Mouse (Mus musculus) liver, embryonic 14.5 days (tissue): Measurements from ENCODE around the gene Snx17. TPM values are rescaled to one million over a fixed set of nuclear protein-coding genes. Genes with fewer than 3 reads are reported as not detected.

ENCODE experiments used
- ATAC-seq: fragments of 200-750 bp; cut with Nextera tagmentation; 2 replicates; pipeline ENCODE4 v1.8.0; 2017; ENCODE audit warnings: moderate number of reproducible peaks, mild to moderate bottlenecking, moderate library complexity; ENCODE audit not compliant: insufficient read depth
- DNase-seq, 3 experiments: peaks; one replicate each; pipeline ENCODE4 v3.0.0-alpha.2; 2012 to 2013; ENCODE audit warnings: low read depth in 3 of 3, low spot score in 3 of 3
- H3K27ac ChIP-seq: fragments of 300-500 bp; sonication (generic); 2 replicates; pipeline ENCODE4 v1.5.1; 2014; ENCODE audit warnings: moderate library complexity, mild to moderate bottlenecking, control low read depth, inconsistent platforms
- H3K27me3 ChIP-seq: fragments of 300-500 bp; sonication (generic); 2 replicates; pipeline ENCODE4 v1.6.1; 2014; ENCODE audit warnings: mild to moderate bottlenecking, low read length, moderate library complexity; ENCODE audit not compliant: control insufficient read depth, insufficient read depth
- H3K36me3 ChIP-seq: fragments of 300-500 bp; sonication (generic); replicated peaks from 2 replicates; pipeline ENCODE4 v1.6.1; 2014; ENCODE audit warnings: low read depth; ENCODE audit not compliant: control insufficient read depth, insufficient read depth
- H3K4me1 ChIP-seq, 2 experiments: fragments of 200-500 bp in 1 of 2; fragments of 300-500 bp in 1 of 2; sonication (generic) in 1 of 2; replicated peaks; 2 replicates each; pipeline ENCODE4 v1.6.1; 2012 to 2014; ENCODE audit warnings: antibody characterized with exemption in 1 of 2, inconsistent platforms in 1 of 2, low read length in 1 of 2; ENCODE audit not compliant: control insufficient read depth in 2 of 2, insufficient read depth in 2 of 2
- H3K4me2 ChIP-seq: fragments of 300-500 bp; sonication (generic); 2 replicates; pipeline ENCODE4 v1.6.1; 2014; ENCODE audit warnings: low read depth, mild to moderate bottlenecking, control low read depth, moderate library complexity
- H3K4me3 ChIP-seq, 2 experiments: fragments of 200-500 bp in 1 of 2; fragments of 300-500 bp in 1 of 2; sonication (generic) in 1 of 2; 2 replicates each; pipeline ENCODE4 v1.5.1; 2012 to 2014; ENCODE audit warnings: low read depth in 2 of 2, low read length in 2 of 2, mild to moderate bottlenecking in 2 of 2, control low read depth in 1 of 2, inconsistent platforms in 1 of 2, moderate library complexity in 1 of 2; ENCODE audit not compliant: insufficient read depth in 1 of 2
- H3K9ac ChIP-seq: fragments of 300-500 bp; sonication (generic); replicated peaks from 2 replicates; pipeline ENCODE4 v1.6.1; 2014; ENCODE audit warnings: mild to moderate bottlenecking, control low read depth, moderate library complexity
- H3K9me3 ChIP-seq: fragments of 300-500 bp; sonication (generic); 2 replicates; pipeline ENCODE4 v1.6.1; 2016; ENCODE audit warnings: low read length, mixed read lengths; ENCODE audit not compliant: control insufficient read depth
- CTCF ChIP-seq: IDR thresholded peaks from 2 replicates; pipeline ENCODE4 v1.5.1; 2016; ENCODE audit warnings: antibody characterized with exemption, low read depth, control low read depth
- EP300 ChIP-seq: IDR thresholded peaks from 2 replicates; pipeline ENCODE4 v1.6.1; 2016; ENCODE audit warnings: antibody characterized with exemption, low read depth
- WGBS: fragments of 180-500 bp; shearing (Covaris S2); extraction: QIAGEN DNeasy Blood & Tissue Kit; methylation state at CpG from one replicate; pipeline ENCODE4 v1.1.7; 2014; ENCODE audit not compliant: insufficient replicate concordance; 5-methylcytosine and 5-hydroxymethylcytosine counted together
- polyA plus RNA-seq, 2 experiments: library from polyadenylated mRNA; depleted of rRNA in 1 of 2; stranded (reverse) in 1 of 2; unstranded in 1 of 2; fragments of >200 nt; fragmentation: Nextera tagmentation in 1 of 2; extraction: Ambion mirVana in 1 of 2; gene quantifications; 2 replicates each; pipeline versions ENCODE4 v1.2.1 to v1.2.3; 2012 to 2014

Snx17 gene
- polyA plus RNA-seq, 2 experiments = 23.7 to 36.4 TPM

DNA sequence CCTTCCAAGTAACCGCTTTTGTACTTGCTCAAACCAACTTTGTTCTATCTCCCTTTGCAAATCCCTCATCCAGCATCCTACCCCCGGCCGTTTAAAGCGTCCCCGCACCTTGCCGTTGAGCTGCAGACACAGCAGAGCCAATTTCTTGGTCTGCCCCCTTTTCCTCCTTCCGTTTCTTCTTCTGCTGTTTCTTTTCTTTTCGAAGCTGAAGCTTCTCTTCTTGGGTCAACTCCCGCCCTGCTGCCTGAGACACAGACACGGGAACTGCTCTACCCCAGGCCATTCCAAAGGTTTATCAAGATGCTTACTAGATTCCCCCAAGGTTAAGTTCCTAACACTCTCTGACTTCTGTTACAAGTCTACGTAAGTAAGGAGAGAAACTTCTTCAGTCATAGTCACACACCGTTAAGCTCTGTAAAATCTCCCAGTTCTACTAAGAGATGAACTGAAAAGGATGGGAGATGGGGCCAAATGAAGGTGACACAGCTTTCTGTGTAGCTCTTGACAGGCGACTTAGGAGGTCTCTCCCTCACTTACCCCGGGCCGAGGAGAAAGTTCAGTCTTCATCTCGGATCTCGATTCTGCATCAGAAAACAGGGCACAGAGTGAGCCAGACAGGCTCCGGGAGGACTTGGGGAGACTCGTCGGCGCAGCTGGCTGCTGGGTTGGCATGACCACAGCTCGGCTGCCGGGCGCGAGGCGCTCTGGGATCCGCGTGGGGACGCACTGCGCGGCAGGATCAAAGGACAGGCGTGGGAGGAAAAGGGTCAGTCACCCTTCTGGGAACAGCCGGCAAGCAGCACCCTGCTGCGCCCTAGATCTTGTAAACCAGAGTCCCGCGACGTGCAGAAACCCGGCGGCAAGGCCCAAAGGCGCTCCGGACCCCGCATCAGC is 735 bp upstream of the Snx17 start:
- Histone ChIP-seq H3K9ac (peak overlapping the region; percentile 94), H3K27ac (peak overlapping the region; percentile 83), H3K4me1 (peaks cover 5 to 11% of the 10 kb centered on the region in 2 experiments), H3K4me2 (peak overlapping the region; percentile 93), H3K27me3 (no peaks in the 10 kb centered on the region), H3K9me3 (no peaks in the 10 kb centered on the region), H3K36me3 (peaks cover 52% of the 10 kb centered on the region), H3K4me3 (peak overlapping the region; percentile 75 to 79)
- TF ChIP-seq CTCF (no peak), EP300 (no peak)
- WGBS = 9% methylated on average over 42 of the region's 42 CpGs
- ATAC-seq (peak; percentile 56), DNase-seq (peak in 1 of 3 experiments; percentile 40)

DNA sequence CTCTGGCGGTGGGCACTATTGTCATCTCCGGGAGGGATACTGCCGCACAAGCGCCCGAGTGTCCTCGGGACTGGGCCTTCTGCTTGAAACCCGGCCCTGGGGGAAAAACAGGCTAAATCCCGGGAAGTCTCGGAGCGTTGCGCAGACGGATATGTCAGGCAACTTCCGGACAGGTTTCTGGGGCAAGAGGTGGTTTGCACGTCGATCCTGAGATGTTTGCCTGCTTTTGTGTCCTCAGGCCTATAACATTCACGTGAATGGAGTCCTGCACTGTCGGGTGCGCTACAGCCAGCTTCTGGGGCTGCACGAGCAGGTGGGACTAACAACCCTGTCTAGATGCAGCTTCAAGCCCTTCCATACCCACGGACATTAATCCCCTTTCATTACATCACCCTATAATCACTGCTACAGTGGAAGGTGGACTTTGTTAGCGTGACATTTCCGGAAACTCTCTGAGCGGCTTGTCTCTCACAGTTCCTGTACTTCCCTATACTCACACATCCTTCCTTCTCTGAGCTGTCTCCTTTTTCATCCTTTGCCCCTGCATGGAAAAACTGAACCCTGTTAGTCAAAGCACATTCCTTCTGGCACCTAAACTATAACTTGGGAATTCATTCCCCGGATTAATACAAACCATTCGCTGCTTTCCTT is 729 bp downstream of the Snx17 start:
- 7% methylated on average over 25 of the region's 25 CpGs for whole genome bisulfite sequencing
- Histone ChIP-seq H3K9me3 (no peaks in the 10 kb centered on the region), H3K36me3 (peaks cover 53% of the 10 kb centered on the region), H3K27ac (peak overlapping the region; percentile 75), H3K4me3 (peak overlapping the region; percentile 79 to 83), H3K4me2 (peak overlapping the region; percentile 81), H3K4me1 (peaks cover 5 to 11% of the 10 kb centered on the region in 2 experiments), H3K27me3 (no peaks in the 10 kb centered on the region), H3K9ac (peak overlapping the region; percentile 90)
- TF ChIP-seq EP300 (no peak), CTCF (no peak)
- DNase-seq = no peak
- ATAC-seq = peak; percentile 1

DNA sequence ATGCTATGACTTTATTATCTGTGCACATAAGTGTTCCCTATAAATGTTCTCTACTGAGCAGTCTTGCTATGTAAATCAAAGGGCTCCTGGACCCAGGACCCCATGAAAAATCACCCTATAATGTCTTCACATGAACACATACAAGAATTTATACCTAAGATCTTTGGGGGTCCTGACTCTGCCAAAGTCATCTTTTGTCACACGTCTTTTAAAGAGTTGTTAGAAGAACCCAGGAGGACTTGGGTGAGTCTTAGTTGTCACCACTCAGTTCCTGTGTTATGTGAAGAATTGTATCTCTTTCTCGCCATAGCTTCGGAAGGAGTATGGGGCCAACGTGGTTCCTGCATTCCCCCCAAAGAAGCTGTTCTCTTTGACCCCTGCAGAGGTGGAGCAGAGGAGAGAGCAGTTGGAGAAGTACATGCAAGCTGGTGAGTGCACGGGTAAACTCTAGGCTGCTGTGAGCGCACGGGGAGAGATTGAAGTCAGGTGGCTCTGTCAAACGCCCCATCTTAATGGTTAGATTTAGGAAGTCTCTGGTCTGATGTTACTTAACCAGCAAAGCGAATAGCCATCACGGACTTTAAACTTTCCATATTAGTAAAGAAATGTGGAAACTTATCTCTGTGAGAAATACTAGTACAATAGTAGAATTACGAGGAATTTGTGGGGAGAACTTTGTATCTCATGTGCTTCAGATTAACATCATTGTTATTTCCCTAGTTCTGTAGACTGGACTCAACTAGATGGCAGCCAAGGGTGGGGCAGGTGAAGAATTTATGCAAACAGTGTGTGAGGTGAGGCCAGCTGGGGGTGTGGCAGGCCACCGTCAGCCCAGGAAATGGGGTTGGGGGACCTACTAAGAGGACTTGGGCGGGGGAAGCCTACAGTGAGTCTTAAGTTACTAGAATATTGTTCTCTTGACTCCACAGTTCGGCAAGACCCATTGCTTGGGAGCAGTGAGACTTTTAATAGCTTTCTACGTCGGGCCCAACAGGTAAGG is 1.8 kb downstream of the Snx17 start:
- Histone ChIP-seq H3K4me1 (peaks cover 5 to 11% of the 10 kb centered on the region in 2 experiments), H3K4me3 (peak overlapping the region in 1 of 2 experiments; percentile 79; a peak in 2 of 4 replicates), H3K36me3 (peaks cover 58% of the 10 kb centered on the region), H3K27ac (no peak overlapping the region), H3K9ac (peak overlapping the region; percentile 90), H3K4me2 (peak overlapping the region; percentile 81), H3K9me3 (no peaks in the 10 kb centered on the region), H3K27me3 (no peaks in the 10 kb centered on the region)
- DNase-seq (no peak), ATAC-seq (no peak)
- WGBS = 86% methylated on average over 16 of the region's 16 CpGs
- TF ChIP-seq CTCF (no peak), EP300 (no peak)

DNA sequence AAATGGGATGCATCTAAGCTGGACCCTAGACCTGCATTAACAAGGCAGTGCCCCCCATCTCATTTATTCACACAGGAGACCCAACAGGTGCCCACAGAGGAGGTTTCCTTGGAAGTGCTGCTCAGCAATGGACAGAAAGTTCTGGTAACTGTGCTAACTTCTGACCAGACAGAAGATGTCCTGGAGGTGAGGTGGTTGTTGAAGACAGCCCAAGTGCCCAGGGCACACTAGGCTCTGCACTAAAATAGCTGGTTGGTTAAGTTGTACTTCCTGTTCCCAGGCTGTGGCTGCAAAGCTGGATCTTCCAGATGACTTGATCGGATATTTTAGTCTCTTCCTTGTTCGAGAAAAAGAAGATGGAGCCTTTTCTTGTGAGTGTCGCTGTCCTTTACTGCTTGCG is 2.6 kb downstream of the Snx17 start:
- H3K36me3 ChIP-seq = peaks cover 57% of the 10 kb centered on the region
- TF ChIP-seq EP300 = no peak
- TF ChIP-seq CTCF = no peak
- H3K4me3 ChIP-seq = no peak overlapping the region
- WGBS = 79% methylated on average over 4 of the region's 4 CpGs
- H3K9me3 ChIP-seq = no peaks in the 10 kb centered on the region; the same call in 1 of the 2 replicates
- H3K4me1 ChIP-seq = peaks cover 5 to 11% of the 10 kb centered on the region in 2 experiments
- H3K4me2 ChIP-seq = no peak overlapping the region
- ATAC-seq = no peak
- no peak overlapping the region for H3K27ac ChIP-seq
- no peaks in the 10 kb centered on the region for H3K27me3 ChIP-seq
- H3K9ac ChIP-seq = no peak overlapping the region
- no peak for DNase-seq
